18 mouse cellular contexts compared by ENCODE assay signal in the genomic region with DNA sequence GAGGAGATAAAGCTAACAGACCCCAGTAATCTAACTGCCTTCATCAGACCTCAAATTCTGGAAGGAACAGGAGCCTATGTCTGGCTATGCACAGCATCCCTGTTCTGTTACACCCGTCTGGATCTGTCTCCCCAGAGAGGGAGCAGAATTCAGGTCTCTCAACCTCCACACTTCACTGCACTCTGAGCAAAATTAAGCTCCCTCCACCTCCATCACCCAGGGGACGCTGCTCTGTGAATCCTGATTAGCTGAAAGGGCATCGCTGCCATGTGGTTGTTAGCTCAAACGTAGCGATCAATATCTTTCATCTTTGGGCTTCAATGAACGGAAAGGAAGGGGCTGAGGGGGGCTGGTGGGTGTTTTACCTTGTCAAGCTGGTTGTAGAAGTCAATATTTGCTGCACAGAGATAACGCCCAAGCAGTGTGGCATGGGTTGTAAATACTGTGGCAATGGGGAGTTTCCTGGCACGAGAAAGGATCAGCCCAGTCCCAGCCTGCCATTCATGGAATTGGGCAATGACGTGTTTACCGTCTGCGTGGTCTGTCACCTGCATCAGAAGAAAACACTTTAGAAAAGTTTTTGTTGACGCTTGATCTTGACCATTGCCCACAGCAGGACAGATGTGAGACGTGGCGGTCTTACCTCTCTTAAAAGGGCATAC. TPM values are rescaled to one million over a fixed set of nuclear protein-coding genes. Genes with fewer than 3 reads are reported as not detected.
A peak's percentile ranks its signal among the peaks of the same experiment; 100 is the strongest.
DNase-seq lines count a peak whose midpoint lies in the region; ATAC-seq and TF ChIP-seq lines count a peak whose summit lies in the region.
"Had no signal": no experiment of that assay in that cellular context is flagged by ENCODE, and none has a peak within 500 bp of the region (broad histone marks: within the 10 kb centered on the region; RNA-seq: fewer than 3 reads in every experiment).

No protein-coding gene starts in this region.

- H3K4me2 ChIP-seq in neural tube, embryonic 11.5 days (ENCODE audit: low read depth): no peak overlapping the region
- H3K4me2 ChIP-seq in midbrain, embryonic 15.5 days: peak overlapping the region; percentile 29; the same call in 1 of the 2 replicates
- H3K4me2 ChIP-seq in stomach, postnatal 0 days (replicated peaks; ENCODE audit: low read depth): no peak overlapping the region
- no peak overlapping the region for H3K4me2 ChIP-seq in kidney, embryonic 14.5 days (replicated peaks; ENCODE audit: low read depth, low read length)
- H3K4me2 ChIP-seq: embryonic facial prominence, embryonic 12.5 days had no signal

- no peak overlapping the region for H3K9ac ChIP-seq in neural tube, embryonic 11.5 days (ENCODE audit: low read length)
- H3K9ac ChIP-seq in midbrain, embryonic 15.5 days: no peak overlapping the region
- H3K9ac ChIP-seq in stomach, postnatal 0 days (ENCODE audit: low read length): no peak overlapping the region
- no peak overlapping the region for H3K9ac ChIP-seq in kidney, embryonic 14.5 days (ENCODE audit: low read depth, low read length)
- H3K9ac ChIP-seq: embryonic facial prominence, embryonic 12.5 days had no signal

- no peak for DNase-seq in neural tube, embryonic 11.5 days (ENCODE audit: low spot score)
- no peak for DNase-seq in neural tube, embryonic 10.5 days (ENCODE audit: extremely low spot score, low spot score)
- peak; percentile 9 for DNase-seq in liver
- DNase-seq in stomach, postnatal 0 days (ENCODE audit: low spot score): peak; percentile 41
- DNase-seq in cerebellum, adult 9-11 months: no peak
- DNase-seq: cerebellum, adult 9-10 months; kidney, adult 18-20 months had no signal

- TF ChIP-seq EP300 in stomach, postnatal 0 days (optimal IDR thresholded peaks at IDR 0.05): no peak

- no peaks in the 10 kb centered on the region for H3K27me3 ChIP-seq in neural tube, embryonic 11.5 days (ENCODE audit: control insufficient read depth, insufficient read depth, low read length)
- H3K27me3 ChIP-seq in midbrain, embryonic 15.5 days (replicated peaks): no peaks in the 10 kb centered on the region
- no peaks in the 10 kb centered on the region for H3K27me3 ChIP-seq in stomach, postnatal 0 days (ENCODE audit: control insufficient read depth, insufficient read depth, low read length)
- H3K27me3 ChIP-seq in kidney, embryonic 14.5 days (ENCODE audit: control insufficient read depth, insufficient read depth, low read length): no peaks in the 10 kb centered on the region
- H3K27me3 ChIP-seq: embryonic facial prominence, embryonic 12.5 days had no signal

- no peaks in the 10 kb centered on the region for H3K4me1 ChIP-seq in neural tube, embryonic 11.5 days (ENCODE audit: control insufficient read depth, insufficient read depth, low read length)
- peaks cover 7% of the 10 kb centered on the region for H3K4me1 ChIP-seq in midbrain, embryonic 15.5 days
- H3K4me1 ChIP-seq in stomach, postnatal 0 days (replicated peaks; ENCODE audit: control insufficient read depth, insufficient read depth): 0 out of 2 replicates have a peak, but pooled peaks cover 2% of the 10 kb centered on the region
- H3K4me1 ChIP-seq in kidney, embryonic 14.5 days (ENCODE audit: control insufficient read depth, insufficient read depth, low read length): no peaks in the 10 kb centered on the region
- H3K4me1 ChIP-seq: embryonic facial prominence, embryonic 12.5 days had no signal

- ATAC-seq in neural tube, embryonic 11.5 days (ENCODE audit: insufficient read depth, low FRiP score, low TSS enrichment): peak; percentile 23; the same call in 1 of the 2 replicates
- ATAC-seq in midbrain, embryonic 15.5 days (replicated peaks): peak; percentile 78
- peak; percentile 90 for ATAC-seq in stomach, postnatal 0 days (ENCODE audit: low FRiP score, low TSS enrichment)
- ATAC-seq in erythroid progenitor cell, adult 5-6 weeks (replicated peaks; ENCODE audit: low FRiP score, poor library complexity, severe bottlenecking): no peak
- no peak for ATAC-seq in kidney, embryonic 14.5 days (ENCODE audit: low FRiP score, low TSS enrichment)
- ATAC-seq: forebrain, embryonic 14.5 days had no signal

- H3K27ac ChIP-seq in neural tube, embryonic 11.5 days (ENCODE audit: low read depth, low read length): no peak overlapping the region
- H3K27ac ChIP-seq in midbrain, embryonic 15.5 days: peak overlapping the region; percentile 34; the same call in 1 of the 2 replicates
- H3K27ac ChIP-seq in stomach, postnatal 0 days (replicated peaks): no peak overlapping the region
- H3K27ac ChIP-seq in kidney, embryonic 14.5 days (ENCODE audit: low read depth, low read length): no peak overlapping the region
- H3K27ac ChIP-seq: embryonic facial prominence, embryonic 12.5 days; layer of hippocampus, adult 2 months had no signal

- no peak for TF ChIP-seq CTCF in stomach, postnatal 0 days (IDR thresholded peaks at IDR 0.05; ENCODE audit: low read depth)

- H3K36me3 ChIP-seq in neural tube, embryonic 11.5 days (ENCODE audit: control insufficient read depth, insufficient read depth, low read length): no peaks in the 10 kb centered on the region
- H3K36me3 ChIP-seq in midbrain, embryonic 15.5 days (replicated peaks): no peaks in the 10 kb centered on the region
- no peaks in the 10 kb centered on the region for H3K36me3 ChIP-seq in stomach, postnatal 0 days (ENCODE audit: control insufficient read depth, insufficient read depth, low read length)
- H3K36me3 ChIP-seq in kidney, embryonic 14.5 days (ENCODE audit: control insufficient read depth, insufficient read depth, low read length): no peaks in the 10 kb centered on the region
- H3K36me3 ChIP-seq: embryonic facial prominence, embryonic 12.5 days had no signal

- H3K4me3 ChIP-seq in neural tube, embryonic 11.5 days (ENCODE audit: low read depth, low read length): no peak overlapping the region
- no peak overlapping the region for H3K4me3 ChIP-seq in midbrain, embryonic 15.5 days
- no peak overlapping the region for H3K4me3 ChIP-seq in stomach, postnatal 0 days (ENCODE audit: low read depth, low read length)
- no peak overlapping the region for H3K4me3 ChIP-seq in kidney, embryonic 14.5 days (ENCODE audit: low read length)
- H3K4me3 ChIP-seq: embryonic facial prominence, embryonic 12.5 days; layer of hippocampus, adult 2 months had no signal

- no peaks in the 10 kb centered on the region for H3K9me3 ChIP-seq in neural tube, embryonic 11.5 days (ENCODE audit: control insufficient read depth, low read length)
- H3K9me3 ChIP-seq in midbrain, embryonic 15.5 days: no peaks in the 10 kb centered on the region
- no peaks in the 10 kb centered on the region for H3K9me3 ChIP-seq in stomach, postnatal 0 days (ENCODE audit: control insufficient read depth, low read length)
- H3K9me3 ChIP-seq in kidney, embryonic 14.5 days (ENCODE audit: control insufficient read depth, low read length): no peaks in the 10 kb centered on the region
- H3K9me3 ChIP-seq: embryonic facial prominence, embryonic 12.5 days had no signal

- 78% methylated on average over 14 of the region's 14 CpGs for WGBS in neural tube, embryonic 11.5 days
- WGBS in midbrain, embryonic 15.5 days: 61% methylated on average over 14 of the region's 14 CpGs
- WGBS in stomach, postnatal 0 days: 52% methylated on average over 14 of the region's 14 CpGs
- WGBS in kidney, embryonic 14.5 days: 75% methylated on average over 14 of the region's 14 CpGs

RNA-seq across cellular contexts. Expression of a gene that starts 13.8 kb away (rescaled TPM):
- polyA plus RNA-seq in neural tube, embryonic 11.5 days (2014; fragmentation: Nextera tagmentation; extraction: Ambion mirVana): not detected in 2 replicates
- 0.06 and 0.12 TPM in 2 replicates for polyA plus RNA-seq in midbrain, embryonic 15.5 days (2015; fragmentation: Nextera tagmentation; extraction: Ambion mirVana)
- 0.07 and 0.58 TPM in 2 replicates for polyA plus RNA-seq in stomach, postnatal 0 days (2015; fragmentation: Nextera tagmentation; extraction: Ambion mirVana)
- not detected in 2 replicates for total RNA-seq in erythroid progenitor cell, adult 5-6 weeks (2015; ENCODE audit: low replicate concordance)
- total RNA-seq in erythroid progenitor cell, adult 5-6 weeks (2017; ENCODE audit: low replicate concordance): not detected in 2 replicates
- not detected in 2 replicates for polyA plus RNA-seq in kidney, embryonic 14.5 days (2014; fragmentation: Nextera tagmentation; extraction: Ambion mirVana)
- total RNA-seq: left cerebral cortex, postnatal 25 days; MEL had no signal
- polyA plus RNA-seq: C2C12; embryonic facial prominence, embryonic 12.5 days; forebrain, embryonic 14.5 days; lung, embryonic 16.5 days had no signal

RNA-seq across cellular contexts. Expression of a gene that starts 45.9 kb away (rescaled TPM):
- polyA plus RNA-seq in neural tube, embryonic 11.5 days (2014; fragmentation: Nextera tagmentation; extraction: Ambion mirVana): 0.56 and 0.78 TPM in 2 replicates
- polyA plus RNA-seq in midbrain, embryonic 15.5 days (2015; fragmentation: Nextera tagmentation; extraction: Ambion mirVana): 6.8 and 8.3 TPM in 2 replicates
- 0.49 and 0.64 TPM in 2 replicates for polyA plus RNA-seq in stomach, postnatal 0 days (2015; fragmentation: Nextera tagmentation; extraction: Ambion mirVana)
- not detected in 2 replicates for total RNA-seq in erythroid progenitor cell, adult 5-6 weeks (2015; ENCODE audit: low replicate concordance)
- 1.7 TPM in 1 of 2 replicates, not detected in the other for total RNA-seq in erythroid progenitor cell, adult 5-6 weeks (2017; ENCODE audit: low replicate concordance)
- polyA plus RNA-seq in kidney, embryonic 14.5 days (2014; fragmentation: Nextera tagmentation; extraction: Ambion mirVana): 0.43 and 0.95 TPM in 2 replicates
- polyA plus RNA-seq: heart, embryonic 16.5 days had no signal

RNA-seq across cellular contexts. Expression of a gene that starts 48.6 kb away (rescaled TPM):
- 517 and 530 TPM in 2 replicates for polyA plus RNA-seq in neural tube, embryonic 11.5 days (2014; fragmentation: Nextera tagmentation; extraction: Ambion mirVana)
- 450 and 468 TPM in 2 replicates for polyA plus RNA-seq in midbrain, embryonic 15.5 days (2015; fragmentation: Nextera tagmentation; extraction: Ambion mirVana)
- polyA plus RNA-seq in stomach, postnatal 0 days (2015; fragmentation: Nextera tagmentation; extraction: Ambion mirVana): 151 and 174 TPM in 2 replicates
- 10.1 TPM in 1 of 2 replicates, not detected in the other for total RNA-seq in erythroid progenitor cell, adult 5-6 weeks (2015; ENCODE audit: low replicate concordance)
- 3.7 TPM in 1 of 2 replicates, not detected in the other for total RNA-seq in erythroid progenitor cell, adult 5-6 weeks (2017; ENCODE audit: low replicate concordance)
- 578 and 592 TPM in 2 replicates for polyA plus RNA-seq in kidney, embryonic 14.5 days (2014; fragmentation: Nextera tagmentation; extraction: Ambion mirVana)
- total RNA-seq: MEL had no signal

Comparison
In these comparisons a context has a peak if more than half of its experiments do, and no peak if none do; other contexts are left out.
1. ATAC-seq: peak in neural tube, embryonic 11.5 days (single experiment), midbrain, embryonic 15.5 days (single experiment) and stomach, postnatal 0 days (single experiment); none in erythroid progenitor cell, adult 5-6 weeks (single experiment) and kidney, embryonic 14.5 days (single experiment).
2. DNase-seq: peak in liver (single experiment) and stomach, postnatal 0 days (single experiment); none in neural tube, embryonic 11.5 days (single experiment), neural tube, embryonic 10.5 days (single experiment) and cerebellum, adult 9-11 months (single experiment).